Mouse (Mus musculus) subcutaneous adipose tissue, adult 2 months (tissue): ENCODE data around the gene Ahctf1. TPM values are rescaled to one million over a fixed set of nuclear protein-coding genes. Genes with fewer than 3 reads are reported as not detected.

Experiments used
- polyA plus RNA-seq: library from polyadenylated mRNA; depleted of rRNA; stranded (reverse); fragments of >200 nt; gene quantifications from 2 replicates; pipeline ENCODE4 v1.2.3, GENCODE M21; 2012; ENCODE audit warnings: low replicate concordance; rRNA removed

The Ahctf1 gene
- polyA plus RNA-seq: 6.6 and 14.8 TPM in 2 replicates

DNA sequence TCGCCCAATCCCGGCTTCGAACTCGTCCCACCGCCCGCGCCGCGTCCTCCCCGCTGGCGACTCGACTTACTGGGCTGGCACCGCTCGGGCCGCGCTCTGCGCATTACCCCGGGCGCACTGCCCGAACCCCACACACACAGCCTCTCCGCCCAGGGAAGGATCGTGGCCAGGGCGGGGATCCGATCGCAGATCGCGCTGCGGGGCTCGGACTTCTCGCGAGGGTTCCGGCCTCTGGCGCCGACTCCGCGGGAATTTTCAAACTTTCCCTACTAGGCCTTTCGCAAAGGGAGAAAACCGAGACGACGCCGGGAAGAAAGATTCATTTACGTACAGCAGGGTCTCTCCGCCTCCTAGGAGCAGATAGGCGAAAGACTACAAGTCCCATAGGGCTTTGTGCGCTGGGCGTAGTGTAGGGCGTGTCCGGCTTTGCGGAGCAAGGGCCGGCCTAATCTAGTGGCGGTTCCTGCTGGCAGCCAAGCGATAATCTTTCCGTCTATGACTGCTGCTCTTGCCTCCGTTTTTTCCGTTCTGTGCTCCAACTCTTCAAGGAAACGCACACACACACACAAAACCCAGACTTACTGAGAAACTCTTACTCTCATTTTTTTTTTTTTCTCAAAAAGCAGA lies at the start of gene Ahctf1:
TSS of gene Ahctf1 (minus strand) at position 168 of the 627 bp plus-strand sequence.

DNA sequence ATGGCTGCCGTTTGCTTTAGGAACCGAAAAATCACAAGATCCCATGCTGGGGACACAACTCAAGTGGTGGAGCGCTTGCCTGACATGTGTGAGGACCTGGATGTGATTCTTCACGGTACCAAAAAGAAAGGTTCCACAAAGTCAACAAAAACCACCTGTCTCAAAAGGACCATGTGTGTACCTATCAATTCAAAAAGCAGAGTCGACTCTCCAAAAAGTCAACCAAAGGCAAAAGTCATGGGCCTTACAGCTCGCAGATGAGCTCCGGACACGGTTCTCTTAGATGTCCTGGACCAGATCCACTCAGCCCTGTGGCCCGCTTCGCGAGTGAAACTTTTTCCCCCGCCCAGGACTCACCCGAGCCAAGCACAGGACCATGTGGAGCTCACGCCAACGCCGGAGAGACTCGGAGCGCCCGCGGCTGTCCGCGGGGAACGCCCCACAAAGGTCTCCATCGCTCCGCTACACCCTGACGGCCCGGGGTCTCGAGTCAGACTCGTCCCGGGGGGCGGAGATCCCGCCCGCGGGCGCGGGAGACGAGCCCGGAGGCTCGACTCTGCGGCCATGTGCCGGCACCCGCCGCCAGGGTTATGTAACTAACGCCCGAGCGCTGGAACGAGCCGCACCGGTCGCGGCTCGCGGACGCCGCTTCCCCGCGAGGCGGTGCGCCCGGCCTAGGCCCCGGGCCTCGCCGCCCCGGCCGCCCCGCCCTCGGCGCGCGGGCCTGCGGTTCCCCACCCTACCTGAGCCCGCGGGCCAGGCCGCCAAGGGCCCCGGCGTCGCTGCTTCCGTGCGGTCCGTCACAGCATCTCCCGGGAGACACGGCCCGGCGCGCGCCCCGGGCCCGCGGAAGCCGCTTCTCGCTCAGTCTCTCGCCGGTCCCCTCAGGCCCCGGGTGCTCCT lies 619 bp downstream of the Ahctf1 start, which contains the start of gene Gm10518:
TSS of gene Gm10518 (plus strand) at position 767 of the 903 bp plus-strand sequence.

GRCm38 (mm10) chr1:179745171-179745570 lies 58.3 kb downstream of the Ahctf1 start, which contains the start of gene Kif28:
Gene Kif28 (minus strand): TSS chr1:179745271.

Other genes with a start within 250 kb of the Ahctf1 start
- gene Sccpdh, start 135.5 kb downstream of the Ahctf1 start, polyA plus RNA-seq: 17.8 and 18.3 TPM in 2 replicates
- gene Kif28, start 58.4 kb downstream of the Ahctf1 start, polyA plus RNA-seq: 0.06 TPM in 1 of 2 replicates, not detected in the other
- not detected in 2 replicates for gene Gm10518, start 304 bp downstream of the Ahctf1 start, polyA plus RNA-seq
- 22.8 and 23.4 TPM in 2 replicates for gene Cdc42bpa, start 156.8 kb upstream of the Ahctf1 start, polyA plus RNA-seq